Mouse (Mus musculus): ENCODE measurements around the gene Uck1. TPM values are rescaled to one million over a fixed set of nuclear protein-coding genes. Genes with fewer than 3 reads are reported as not detected.

Uck1 gene
- polyA plus RNA-seq, 1 experiment: 109 TPM

- no peak for DNase-seq
- Histone ChIP-seq H3K27me3 (ENCODE audit: control insufficient read depth, insufficient read depth, low read length) (no peaks in the 10 kb centered on the region), H3K4me3 (ENCODE audit: control insufficient read depth, insufficient read depth, low read length) (no peak overlapping the region), H3K36me3 (ENCODE audit: control insufficient read depth, insufficient read depth, low read length) (peaks cover 27% of the 10 kb centered on the region), H3K4me1 (replicated peaks; ENCODE audit: control insufficient read depth, insufficient read depth, low read length) (no peaks in the 10 kb centered on the region), H3K27ac (ENCODE audit: control insufficient read depth, insufficient read depth, low read length) (no peak overlapping the region)
- WGBS: 87% methylated on average over 3 of the region's 3 CpGs
- TF ChIP-seq POLR2A (IDR thresholded peaks at IDR 0.05; ENCODE audit: control insufficient read depth, extremely low read depth, insufficient read depth, low read length, poor library complexity) (no peak), CTCF (IDR thresholded peaks at IDR 0.05; ENCODE audit: borderline replicate concordance, control insufficient read depth, extremely low read depth, insufficient read depth, low read length, poor library complexity) (no peak)
These were observed 15.9 kb upstream of the Uck1 start for GRCm38 (mm10) chr2:32275823-32276222.

GRCm38 (mm10) chr2:32260635-32261034 is 676 bp upstream of the Uck1 start:
- WGBS: 30% methylated on average over 4 of the region's 4 CpGs
- Histone ChIP-seq H3K36me3 (ENCODE audit: control insufficient read depth, insufficient read depth, low read length) (peaks cover 12% of the 10 kb centered on the region), H3K27ac (ENCODE audit: control insufficient read depth, insufficient read depth, low read length) (no peak overlapping the region), H3K27me3 (ENCODE audit: control insufficient read depth, insufficient read depth, low read length) (no peaks in the 10 kb centered on the region), H3K4me1 (replicated peaks; ENCODE audit: control insufficient read depth, insufficient read depth, low read length) (peaks cover 10% of the 10 kb centered on the region), H3K4me3 (ENCODE audit: control insufficient read depth, insufficient read depth, low read length) (no peak overlapping the region)
- no peak for TF ChIP-seq POLR2A (IDR thresholded peaks at IDR 0.05; ENCODE audit: control insufficient read depth, extremely low read depth, insufficient read depth, low read length, poor library complexity)
- TF ChIP-seq CTCF (IDR thresholded peaks at IDR 0.05; ENCODE audit: borderline replicate concordance, control insufficient read depth, extremely low read depth, insufficient read depth, low read length, poor library complexity): no peak
- peak; percentile 71 for DNase-seq

GRCm38 (mm10) chr2:32258887-32259533 is 949 bp downstream of the Uck1 start:
- Histone ChIP-seq H3K27ac (ENCODE audit: control insufficient read depth, insufficient read depth, low read length) (no peak overlapping the region), H3K27me3 (ENCODE audit: control insufficient read depth, insufficient read depth, low read length) (no peaks in the 10 kb centered on the region), H3K36me3 (ENCODE audit: control insufficient read depth, insufficient read depth, low read length) (peaks cover 12% of the 10 kb centered on the region), H3K4me1 (replicated peaks; ENCODE audit: control insufficient read depth, insufficient read depth, low read length) (peaks cover 10% of the 10 kb centered on the region), H3K4me3 (ENCODE audit: control insufficient read depth, insufficient read depth, low read length) (peak overlapping the region; percentile 72)
- no peak for DNase-seq
- TF ChIP-seq CTCF (IDR thresholded peaks at IDR 0.05; ENCODE audit: borderline replicate concordance, control insufficient read depth, extremely low read depth, insufficient read depth, low read length, poor library complexity): no peak
- TF ChIP-seq POLR2A (IDR thresholded peaks at IDR 0.05; ENCODE audit: control insufficient read depth, extremely low read depth, insufficient read depth, low read length, poor library complexity): no peak
- 63% methylated on average over 6 of the region's 6 CpGs for WGBS

GRCm38 (mm10) chr2:32256273-32256672 is 3.7 kb downstream of the Uck1 start:
- no peak for DNase-seq
- H3K36me3 ChIP-seq (ENCODE audit: control insufficient read depth, insufficient read depth, low read length): peaks cover 22% of the 10 kb centered on the region
- no peak overlapping the region for H3K4me3 ChIP-seq (ENCODE audit: control insufficient read depth, insufficient read depth, low read length)
- no peak overlapping the region for H3K27ac ChIP-seq (ENCODE audit: control insufficient read depth, insufficient read depth, low read length)
- TF ChIP-seq CTCF (IDR thresholded peaks at IDR 0.05; ENCODE audit: borderline replicate concordance, control insufficient read depth, extremely low read depth, insufficient read depth, low read length, poor library complexity): no peak
- no peak for TF ChIP-seq POLR2A (IDR thresholded peaks at IDR 0.05; ENCODE audit: control insufficient read depth, extremely low read depth, insufficient read depth, low read length, poor library complexity)
- WGBS: 94% methylated on average over 11 of the region's 11 CpGs
- H3K4me1 ChIP-seq (replicated peaks; ENCODE audit: control insufficient read depth, insufficient read depth, low read length): peaks cover 10% of the 10 kb centered on the region
- H3K27me3 ChIP-seq (ENCODE audit: control insufficient read depth, insufficient read depth, low read length): no peaks in the 10 kb centered on the region

GRCm38 (mm10) chr2:32254563-32254962 is 5.4 kb downstream of the Uck1 start:
- DNase-seq: no peak
- no peaks in the 10 kb centered on the region for H3K27me3 ChIP-seq (ENCODE audit: control insufficient read depth, insufficient read depth, low read length)
- peaks cover 7% of the 10 kb centered on the region for H3K4me1 ChIP-seq (replicated peaks; ENCODE audit: control insufficient read depth, insufficient read depth, low read length)
- WGBS: 95% methylated on average over 5 of the region's 5 CpGs
- H3K4me3 ChIP-seq (ENCODE audit: control insufficient read depth, insufficient read depth, low read length): no peak overlapping the region
- no peak overlapping the region for H3K27ac ChIP-seq (ENCODE audit: control insufficient read depth, insufficient read depth, low read length)
- H3K36me3 ChIP-seq (ENCODE audit: control insufficient read depth, insufficient read depth, low read length): peaks cover 26% of the 10 kb centered on the region
- TF ChIP-seq POLR2A (IDR thresholded peaks at IDR 0.05; ENCODE audit: control insufficient read depth, extremely low read depth, insufficient read depth, low read length, poor library complexity) (no peak), CTCF (IDR thresholded peaks at IDR 0.05; ENCODE audit: borderline replicate concordance, control insufficient read depth, extremely low read depth, insufficient read depth, low read length, poor library complexity) (no peak)

GRCm38 (mm10) chr2:32253352-32253751 is 6.6 kb downstream of the Uck1 start:
- 90% methylated on average over 1 of the region's 1 CpGs for WGBS
- Histone ChIP-seq H3K4me1 (replicated peaks; ENCODE audit: control insufficient read depth, insufficient read depth, low read length) (no peaks in the 10 kb centered on the region), H3K4me3 (ENCODE audit: control insufficient read depth, insufficient read depth, low read length) (no peak overlapping the region), H3K27ac (ENCODE audit: control insufficient read depth, insufficient read depth, low read length) (no peak overlapping the region), H3K36me3 (ENCODE audit: control insufficient read depth, insufficient read depth, low read length) (peaks cover 26% of the 10 kb centered on the region), H3K27me3 (ENCODE audit: control insufficient read depth, insufficient read depth, low read length) (no peaks in the 10 kb centered on the region)
- TF ChIP-seq POLR2A (IDR thresholded peaks at IDR 0.05; ENCODE audit: control insufficient read depth, extremely low read depth, insufficient read depth, low read length, poor library complexity): no peak
- TF ChIP-seq CTCF (IDR thresholded peaks at IDR 0.05; ENCODE audit: borderline replicate concordance, control insufficient read depth, extremely low read depth, insufficient read depth, low read length, poor library complexity): no peak
- no peak for DNase-seq

- no peak for TF ChIP-seq CTCF (IDR thresholded peaks at IDR 0.05; ENCODE audit: borderline replicate concordance, control insufficient read depth, extremely low read depth, insufficient read depth, low read length, poor library complexity)
These were observed 7.3 kb downstream of the Uck1 start for GRCm38 (mm10) chr2:32252658-32253057.

More at GRCm38 (mm10) chr2:32252658-32253057, 7.3 kb downstream of the Uck1 start:
- no peak overlapping the region for H3K4me3 ChIP-seq (ENCODE audit: control insufficient read depth, insufficient read depth, low read length)
- WGBS: 96% methylated on average over 5 of the region's 5 CpGs
- no peak overlapping the region for H3K27ac ChIP-seq (ENCODE audit: control insufficient read depth, insufficient read depth, low read length)
- H3K4me1 ChIP-seq (replicated peaks; ENCODE audit: control insufficient read depth, insufficient read depth, low read length): no peaks in the 10 kb centered on the region
- H3K27me3 ChIP-seq (ENCODE audit: control insufficient read depth, insufficient read depth, low read length): no peaks in the 10 kb centered on the region
- DNase-seq: no peak
- peaks cover 21% of the 10 kb centered on the region for H3K36me3 ChIP-seq (ENCODE audit: control insufficient read depth, insufficient read depth, low read length)
